30 mouse cellular contexts compared by ENCODE assay signal in genomic region chr5:135582330-135582729, GRCm38 (mm10). TPM values are rescaled to one million over a fixed set of nuclear protein-coding genes. Genes with fewer than 3 reads are reported as not detected.
A peak's percentile ranks its signal among the peaks of the same experiment; 100 is the strongest.
DNase-seq lines count a peak whose midpoint lies in the region; ATAC-seq and TF ChIP-seq lines count a peak whose summit lies in the region.
"Had no signal": no experiment of that assay in that cellular context is flagged by ENCODE, and none has a peak within 500 bp of the region (broad histone marks: within the 10 kb centered on the region; RNA-seq: fewer than 3 reads in every experiment).

No protein-coding gene starts in this region.

- H3K9me3 ChIP-seq in CH12.LX (replicated peaks; ENCODE audit: low read length) = peaks cover 13% of the 10 kb centered on the region
- H3K9me3 ChIP-seq: forebrain, embryonic 10.5 days; heart, embryonic 10.5 days; hindbrain, embryonic 13.5 days had no signal

- no peak overlapping the region for H3K4me3 ChIP-seq in heart, adult 2 months
- no peak overlapping the region for H3K4me3 ChIP-seq in CH12.LX (replicated peaks in 1 of 3; ENCODE audit: low read depth in 2 of 3, low read length in 2 of 3, poor library complexity in 1 of 3)
- H3K4me3 ChIP-seq: embryonic facial prominence, embryonic 10.5 days; forebrain, embryonic 10.5 days; heart, embryonic 10.5 days; hindbrain, embryonic 13.5 days had no signal

- no peaks in the 10 kb centered on the region for H3K79me2 ChIP-seq in heart, adult 2 months (replicated peaks; ENCODE audit: control insufficient read depth, insufficient read depth, low read length)
- no peaks in the 10 kb centered on the region for H3K79me2 ChIP-seq in CH12.LX (replicated peaks; ENCODE audit: control insufficient read depth, extremely low read depth, insufficient read depth, poor library complexity, severe bottlenecking)

- 0 out of 2 replicates have a peak, but pooled peaks have one; percentile 2 for ATAC-seq in common myeloid progenitor, adult 5-6 weeks (replicated peaks; ENCODE audit: low read depth, poor library complexity, severe bottlenecking)
- peak; percentile 20; the same call in 1 of the 2 replicates for ATAC-seq in megakaryocyte progenitor cell, adult 5-6 weeks (replicated peaks; ENCODE audit: poor library complexity)
- no peak for ATAC-seq in activated CD4-positive, CD25-positive, alpha-beta regulatory T cell, adult 4 months
- ATAC-seq: CD4-positive, CD25-positive, alpha-beta regulatory T cell, adult 4 months; forebrain, embryonic 14.5 days; hindbrain, postnatal 0 days; Patski had no signal

- WGBS in heart, adult 2 months = 61% methylated on average over 4 of the region's 4 CpGs

- no peaks in the 10 kb centered on the region for H3K36me3 ChIP-seq in heart, adult 2 months (ENCODE audit: control insufficient read depth, insufficient read depth, low read length)
- no peaks in the 10 kb centered on the region for H3K36me3 ChIP-seq in CH12.LX (replicated peaks in 1 of 2; ENCODE audit: control insufficient read depth in 1 of 2, insufficient read depth in 1 of 2, low read length in 1 of 2)
- H3K36me3 ChIP-seq: embryonic facial prominence, embryonic 10.5 days; forebrain, embryonic 10.5 days; heart, embryonic 10.5 days; hindbrain, embryonic 13.5 days had no signal

- dilution Hi-C loops in CH12.LX (cut with MboI; ENCODE audit: extremely low pct_ligation_motif_present, extremely low pct_unique_long_range_greater_than_20kb, low sequenced_read_pairs) = no loop called here

- DNase-seq in heart, adult 11 months = peak; percentile 78
- no peak for DNase-seq in heart, adult 2 months
- DNase-seq in CH12.LX (ENCODE audit: extremely low read depth) = no peak
- no peak for DNase-seq in left cerebral cortex, adult 9 months (ENCODE audit: low spot score in 2 of 2)
- DNase-seq in retina, postnatal 1 day = no peak
- DNase-seq: adrenal gland, adult 8-10 months; B cell, adult 2 months; cerebellum, adult 18-20 months; cerebellum, adult 9-11 months; cerebellum, postnatal 36 days; gastrocnemius, postnatal 36 days; heart, postnatal 10 days had no signal

- H3K27ac ChIP-seq in heart, adult 2 months = no peak overlapping the region
- H3K27ac ChIP-seq in CH12.LX (ENCODE audit: insufficient read depth, low read depth) = no peak overlapping the region
- H3K27ac ChIP-seq: embryonic facial prominence, embryonic 10.5 days; forebrain, embryonic 10.5 days; heart, embryonic 10.5 days; hindbrain, embryonic 13.5 days; hindbrain, postnatal 0 days had no signal

- TF ChIP-seq CTCF in heart, adult 2 months (IDR thresholded peaks at IDR 0.05) = no peak
- TF ChIP-seq CTCF in CH12.LX (conservative IDR thresholded peaks at IDR 0.05 in 1 of 2, IDR thresholded peaks at IDR 0.05 in 1 of 2; ENCODE audit: low read depth in 2 of 2, low read length in 2 of 2) = no peak

- H3K4me2 ChIP-seq in CH12.LX (ENCODE audit: insufficient read depth, low read depth, poor library complexity, severe bottlenecking) = no peak overlapping the region
- H3K4me2 ChIP-seq: hindbrain, embryonic 13.5 days had no signal

- no peak for TF ChIP-seq EP300 in heart, adult 2 months (IDR thresholded peaks at IDR 0.05; ENCODE audit: insufficient read depth, low read depth, low read length)
- peak; percentile 85 for TF ChIP-seq EP300 in CH12.LX (IDR thresholded peaks at IDR 0.05; ENCODE audit: low read length)

- H3K4me1 ChIP-seq in heart, adult 2 months (ENCODE audit: control insufficient read depth, insufficient read depth, low read length) = no peaks in the 10 kb centered on the region
- peaks cover 2 to 6% of the 10 kb centered on the region in 2 experiments for H3K4me1 ChIP-seq in CH12.LX (ENCODE audit: control insufficient read depth in 1 of 2, insufficient read depth in 2 of 2)
- H3K4me1 ChIP-seq: heart, embryonic 10.5 days; hindbrain, embryonic 13.5 days had no signal

- no peak for TF ChIP-seq POLR2A in heart, adult 2 months (IDR thresholded peaks at IDR 0.05; ENCODE audit: insufficient read depth, low read depth, low read length)
- TF ChIP-seq POLR2A in CH12.LX (IDR thresholded peaks at IDR 0.05; ENCODE audit: low read depth, low read length) = no peak

- TF ChIP-seq RAD21 in CH12.LX (IDR thresholded peaks at IDR 0.05; ENCODE audit: low read depth, low read length) = no peak

- H3K9ac ChIP-seq in heart, adult 2 months (ENCODE audit: low read depth, low read length) = no peak overlapping the region
- no peak overlapping the region for H3K9ac ChIP-seq in CH12.LX (ENCODE audit: insufficient read depth, low read depth)
- H3K9ac ChIP-seq: hindbrain, embryonic 13.5 days had no signal

- intact Hi-C loops in heart, adult 2 months (cut with DNase I) = no loop called here

- no peaks in the 10 kb centered on the region for H3K27me3 ChIP-seq in heart, adult 2 months (ENCODE audit: control insufficient read depth, insufficient read depth, low read length)
- H3K27me3 ChIP-seq in CH12.LX (replicated peaks) = no peaks in the 10 kb centered on the region
- H3K27me3 ChIP-seq: hindbrain, embryonic 13.5 days had no signal

- in situ Hi-C loops in CH12.LX (cut with MboI; ENCODE audit: low pct_ligation_motif_present, low pct_unique_long_range_greater_than_20kb, low sequenced_read_pairs) = no loop called here

TF ChIP-seq in CH12.LX, 34 proteins besides CTCF, POLR2A, EP300 and RAD21:
- TF ChIP-seq ETS1 (conservative IDR thresholded peaks at IDR 0.05; ENCODE audit: low read depth, low read length) = peak; percentile 58
- peak; percentile 66 for TF ChIP-seq JUN (IDR thresholded peaks at IDR 0.05; ENCODE audit: insufficient read depth, low read depth, low read length)
- TF ChIP-seq USF1 (IDR thresholded peaks at IDR 0.05; ENCODE audit: low read depth, low read length) = no peak
- TF ChIP-seq JUND (conservative IDR thresholded peaks at IDR 0.05; ENCODE audit: low read depth, low read length) = peak; percentile 89
- 0 out of 2 replicates have a peak, but pooled peaks have one; percentile 25 for TF ChIP-seq MAFK (IDR thresholded peaks at IDR 0.05; ENCODE audit: insufficient replicate concordance, low read length)
- peak; percentile 72 for TF ChIP-seq IRF4 (IDR thresholded peaks at IDR 0.05; ENCODE audit: low read depth, low read length)
- peak; percentile 58; the same call in 1 of the 2 replicates for TF ChIP-seq RCOR1 (conservative IDR thresholded peaks at IDR 0.05; ENCODE audit: low read depth, low read length)
- TF ChIP-seq PAX5 (IDR thresholded peaks at IDR 0.05; ENCODE audit: low read length) = no peak

RNA-seq across cellular contexts. Expression of gene Ccl24, which starts 9.5 kb away (rescaled TPM):
- 1 to 10 TPM; 2.6 TPM for total RNA-seq in heart, adult 2 months (2021)
- polyA plus RNA-seq in heart, adult 2 months (2012; rRNA removed) = 3.2 and 4.3 TPM in 2 replicates
- total RNA-seq in CH12.LX (2012; rRNA removed) (not detected in 2 replicates), CH12.LX (2014; rRNA removed) (not detected in 2 replicates)
- polyA plus RNA-seq in CH12.LX (2012; ENCODE audit: insufficient read length, low read depth) = not detected in 2 replicates
- total RNA-seq in common myeloid progenitor, adult 5-6 weeks (2017) = not detected in 2 replicates
- total RNA-seq in megakaryocyte progenitor cell, adult 5-6 weeks (2015) = 0.56 and 1.1 TPM in 2 replicates
- total RNA-seq in megakaryocyte progenitor cell, adult 5-6 weeks (2017) = not detected in 2 replicates
- polyA plus RNA-seq in activated CD4-positive, CD25-positive, alpha-beta regulatory T cell, adult 4 months (2017; shearing (Covaris generic)) = not detected
- total RNA-seq: hematopoietic stem cell, adult 5-6 weeks; MEL had no signal
- polyA plus RNA-seq: CD4-positive, CD25-positive, alpha-beta regulatory T cell, adult 4 months; Patski had no signal

RNA-seq across cellular contexts. Expression of gene Ccl26, which starts 19.0 kb away (rescaled TPM):
- total RNA-seq in heart, adult 2 months (2021) = not detected
- not detected in 2 replicates for polyA plus RNA-seq in heart, adult 2 months (2012; rRNA removed)
- not detected in 2 replicates for total RNA-seq in CH12.LX (2012; rRNA removed)
- not detected in 2 replicates for total RNA-seq in CH12.LX (2014; rRNA removed)
- polyA plus RNA-seq in CH12.LX (2012; ENCODE audit: insufficient read length, low read depth) = not detected in 2 replicates
- total RNA-seq in common myeloid progenitor, adult 5-6 weeks (2017) = not detected in 2 replicates
- not detected in 2 replicates for total RNA-seq in megakaryocyte progenitor cell, adult 5-6 weeks (2015)
- total RNA-seq in megakaryocyte progenitor cell, adult 5-6 weeks (2017) = not detected in 2 replicates
- not detected for polyA plus RNA-seq in activated CD4-positive, CD25-positive, alpha-beta regulatory T cell, adult 4 months (2017; shearing (Covaris generic))
- total RNA-seq: adrenal gland, adult 8-10 months; adrenal gland, postnatal 4 days; gastrocnemius, adult 8-10 months; gastrocnemius, postnatal 36 days; heart, postnatal 10 days; hematopoietic stem cell, adult 5-6 weeks; hindbrain, postnatal 0 days; MEL had no signal
- polyA plus RNA-seq: CD4-positive, CD25-positive, alpha-beta regulatory T cell, adult 4 months; embryonic facial prominence, embryonic 10.5 days; embryonic facial prominence, embryonic 14.5 days; forebrain, embryonic 10.5 days; forebrain, embryonic 14.5 days; heart, embryonic 10.5 days; heart, embryonic 14.5 days; hindbrain, embryonic 13.5 days; hindbrain, postnatal 0 days; intestine, embryonic 14.5 days; Patski had no signal

RNA-seq across cellular contexts. Expression of gene Hip1, which starts 37.4 kb away (rescaled TPM):
- total RNA-seq in heart, adult 2 months (2021) = 10 to 100 TPM; 25.0 to 29.6 TPM
- polyA plus RNA-seq in heart, adult 2 months (2012; rRNA removed) = 22.2 and 34.4 TPM in 2 replicates
- total RNA-seq in CH12.LX (2012; rRNA removed) = 6.3 and 6.4 TPM in 2 replicates
- 1.8 and 2.2 TPM in 2 replicates for total RNA-seq in CH12.LX (2014; rRNA removed)
- polyA plus RNA-seq in CH12.LX (2012; ENCODE audit: insufficient read length, low read depth) = 3.4 and 3.6 TPM in 2 replicates
- 4.2 and 8.5 TPM in 2 replicates for total RNA-seq in common myeloid progenitor, adult 5-6 weeks (2017)
- 6.9 and 8.6 TPM in 2 replicates for total RNA-seq in megakaryocyte progenitor cell, adult 5-6 weeks (2015)
- total RNA-seq in megakaryocyte progenitor cell, adult 5-6 weeks (2017) = 9.4 and 10.6 TPM in 2 replicates
- 1 to 10 TPM; 8.6 to 8.7 TPM for polyA plus RNA-seq in activated CD4-positive, CD25-positive, alpha-beta regulatory T cell, adult 4 months (2017; shearing (Covaris generic))

RNA-seq across cellular contexts. Expression of gene Rhbdd2, which starts 50.1 kb away (rescaled TPM):
- 10 to 100 TPM; 18.2 to 23.9 TPM for total RNA-seq in heart, adult 2 months (2021)
- 23.0 and 27.6 TPM in 2 replicates for polyA plus RNA-seq in heart, adult 2 months (2012; rRNA removed)
- 5.6 and 6.4 TPM in 2 replicates for total RNA-seq in CH12.LX (2012; rRNA removed)
- 3.3 and 3.7 TPM in 2 replicates for total RNA-seq in CH12.LX (2014; rRNA removed)
- polyA plus RNA-seq in CH12.LX (2012; ENCODE audit: insufficient read length, low read depth) = 19.8 and 21.3 TPM in 2 replicates
- total RNA-seq in common myeloid progenitor, adult 5-6 weeks (2017) = 12.4 and 14.0 TPM in 2 replicates
- total RNA-seq in megakaryocyte progenitor cell, adult 5-6 weeks (2015) = 14.2 and 17.1 TPM in 2 replicates
- total RNA-seq in megakaryocyte progenitor cell, adult 5-6 weeks (2017) = 3.0 and 4.6 TPM in 2 replicates
- polyA plus RNA-seq in activated CD4-positive, CD25-positive, alpha-beta regulatory T cell, adult 4 months (2017; shearing (Covaris generic)) = 10 to 100 TPM; 17.1 to 21.6 TPM
